Mouse (Mus musculus): ENCODE measurements at regions not wholly inside any gene's neighbourhood (a gene's known extent, or its start where the extent isn't known, plus 50 kb on each side); places are given as distances from the start of the nearest gene placed in this dataset.
"Not testable (repeated sequence)": the region's sequence is repeated elsewhere in the genome, so short reads cannot be mapped to it uniquely, and the experiment has no call there.

GRCm38 (mm10) chr1:185915579-185915978, 201.5 kb downstream of the Lyplal1 start:
- no peak for DNase-seq (ENCODE audit: extremely low spot score in 1 of 2, low spot score in 1 of 2)

GRCm38 (mm10) chr1:185918663-185919062, 198.4 kb downstream of the Lyplal1 start:
- DNase-seq (ENCODE audit: extremely low spot score in 1 of 2, low spot score in 1 of 2), result no peak

- no peak for DNase-seq (ENCODE audit: extremely low spot score in 1 of 2, low spot score in 1 of 2)
These were observed 193.4 kb downstream of the Lyplal1 start for GRCm38 (mm10) chr1:185923723-185924122.

- DNase-seq (ENCODE audit: extremely low spot score in 1 of 2, low spot score in 1 of 2), result no peak
These were observed 188.1 kb downstream of the Lyplal1 start for GRCm38 (mm10) chr1:185929000-185929399.

GRCm38 (mm10) chr1:185929761-185930160, 187.3 kb downstream of the Lyplal1 start:
- no peak for DNase-seq (ENCODE audit: extremely low spot score in 1 of 2, low spot score in 1 of 2)

GRCm38 (mm10) chr1:185933623-185934022, 183.5 kb downstream of the Lyplal1 start:
- no peak for DNase-seq (ENCODE audit: extremely low spot score in 1 of 2, low spot score in 1 of 2)

- no peak for DNase-seq (ENCODE audit: extremely low spot score in 1 of 2, low spot score in 1 of 2)
These were observed 180.1 kb downstream of the Lyplal1 start for GRCm38 (mm10) chr1:185937026-185937425.

GRCm38 (mm10) chr1:185939914-185940313, 177.2 kb downstream of the Lyplal1 start:
- DNase-seq (ENCODE audit: extremely low spot score in 1 of 2, low spot score in 1 of 2), result no peak

GRCm38 (mm10) chr1:185940511-185940910, 176.6 kb downstream of the Lyplal1 start:
- no peak for DNase-seq (ENCODE audit: extremely low spot score in 1 of 2, low spot score in 1 of 2)

GRCm38 (mm10) chr1:185951163-185951562, 165.9 kb downstream of the Lyplal1 start:
- no peak for DNase-seq (ENCODE audit: extremely low spot score in 1 of 2, low spot score in 1 of 2)

GRCm38 (mm10) chr1:185955821-185956220, 161.3 kb downstream of the Lyplal1 start:
- DNase-seq (ENCODE audit: extremely low spot score in 1 of 2, low spot score in 1 of 2), result not testable (repeated sequence)

- DNase-seq (ENCODE audit: extremely low spot score in 1 of 2, low spot score in 1 of 2), result no peak
These were observed 159.6 kb downstream of the Lyplal1 start for GRCm38 (mm10) chr1:185957557-185957956.

- DNase-seq (ENCODE audit: extremely low spot score in 1 of 2, low spot score in 1 of 2), result no peak
These were observed 158.8 kb downstream of the Lyplal1 start for GRCm38 (mm10) chr1:185958276-185958675.

- DNase-seq (ENCODE audit: extremely low spot score in 1 of 2, low spot score in 1 of 2), result no peak
These were observed 154.5 kb downstream of the Lyplal1 start for GRCm38 (mm10) chr1:185962606-185963005.

- DNase-seq (ENCODE audit: extremely low spot score in 1 of 2, low spot score in 1 of 2), result no peak
These were observed 153.3 kb downstream of the Lyplal1 start for GRCm38 (mm10) chr1:185963773-185964172.

- no peak for DNase-seq (ENCODE audit: extremely low spot score in 1 of 2, low spot score in 1 of 2)
These were observed 152.7 kb downstream of the Lyplal1 start for GRCm38 (mm10) chr1:185964426-185964825.

GRCm38 (mm10) chr1:185967227-185967626, 149.9 kb downstream of the Lyplal1 start:
- DNase-seq (ENCODE audit: extremely low spot score in 1 of 2, low spot score in 1 of 2), result no peak

- no peak for DNase-seq (ENCODE audit: extremely low spot score in 1 of 2, low spot score in 1 of 2)
These were observed 149.3 kb downstream of the Lyplal1 start for GRCm38 (mm10) chr1:185967816-185968215.

GRCm38 (mm10) chr1:185968642-185969041, 148.5 kb downstream of the Lyplal1 start:
- no peak for DNase-seq (ENCODE audit: extremely low spot score in 1 of 2, low spot score in 1 of 2)

GRCm38 (mm10) chr1:185969231-185969630, 147.9 kb downstream of the Lyplal1 start:
- DNase-seq (ENCODE audit: extremely low spot score in 1 of 2, low spot score in 1 of 2), result no peak

GRCm38 (mm10) chr1:185977075-185977474, 140.0 kb downstream of the Lyplal1 start:
- no peak for DNase-seq (ENCODE audit: extremely low spot score in 1 of 2, low spot score in 1 of 2)

GRCm38 (mm10) chr1:185989432-185989831, 127.7 kb downstream of the Lyplal1 start:
- DNase-seq (ENCODE audit: extremely low spot score in 1 of 2, low spot score in 1 of 2), result no peak

- not testable (repeated sequence) for DNase-seq (ENCODE audit: extremely low spot score in 1 of 2, low spot score in 1 of 2)
These were observed 117.0 kb downstream of the Lyplal1 start for GRCm38 (mm10) chr1:186000066-186000465.

All from layer of hippocampus, postnatal 25 days (tissue).